8 mouse cellular contexts compared by ENCODE assay signal in the genomic region with DNA sequence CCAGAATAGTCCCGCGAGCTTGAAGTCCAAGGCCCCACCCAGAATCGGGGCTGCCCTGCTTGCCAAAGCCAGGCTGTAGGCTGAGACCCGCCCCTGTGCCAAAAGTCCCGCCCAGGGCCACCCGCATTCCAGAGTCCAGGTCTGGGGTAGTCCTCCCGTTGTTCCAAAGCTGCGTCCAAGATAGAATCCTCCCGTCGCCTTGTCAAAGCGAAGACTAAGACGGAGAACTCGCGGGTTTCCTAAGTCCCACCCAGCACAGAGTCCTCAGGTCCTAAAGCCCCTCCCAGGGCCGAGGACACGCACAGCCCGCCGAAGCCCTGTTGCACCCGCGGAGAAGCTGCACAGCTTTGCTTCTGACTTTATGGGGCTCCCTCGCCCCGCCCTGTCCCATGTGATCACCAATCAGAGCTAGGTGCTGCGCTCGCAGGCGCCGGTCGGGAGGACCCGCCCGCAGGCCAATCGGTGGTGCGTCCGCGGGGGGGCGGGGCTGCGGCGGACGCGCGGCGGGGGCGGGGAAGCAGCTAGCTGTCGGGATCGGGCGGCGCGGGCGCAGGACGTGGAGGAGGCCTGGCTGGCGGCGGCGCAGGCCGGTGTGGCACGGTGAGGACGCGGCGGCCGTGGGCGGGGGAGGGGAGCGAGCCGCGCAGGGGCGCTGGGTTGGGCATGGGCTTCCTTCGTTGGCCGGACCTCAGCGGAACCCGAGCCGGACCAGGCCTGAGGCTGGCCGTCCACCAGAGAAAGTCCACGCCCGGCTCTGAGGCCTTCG. TPM values are rescaled to one million over a fixed set of nuclear protein-coding genes. Genes with fewer than 3 reads are reported as not detected.
DNase-seq lines count a peak whose midpoint lies in the region; ATAC-seq lines count a peak whose summit lies in the region.

Gene Farp2 (plus strand): TSS at position 495 of the 766 bp plus-strand sequence.

- intact Hi-C loops in gastrocnemius, postnatal 14 days (cut with DNase I; ENCODE audit: low total_unique reads): no loop called here
- intact Hi-C loops in left cerebral cortex, postnatal 10 days (cut with DNase I): no loop called here

- ATAC-seq in inflammation-experienced regulatory T-cells, adult 6 months: peak; percentile 97
- peak; percentile 97 for ATAC-seq in megakaryocyte-erythroid progenitor cell, adult 5-6 weeks (replicated peaks; ENCODE audit: low FRiP score, low TSS enrichment, poor library complexity, severe bottlenecking)

- DNase-seq in adrenal gland, adult (ENCODE audit: inconsistent age in 2 of 2, low spot score in 1 of 2): peak; percentile 98 to 99
- DNase-seq in embryo, embryonic 10.5 days (ENCODE audit: low spot score): peak; percentile 96
- peak; percentile 96 for DNase-seq in gastrocnemius, postnatal 14 days
- peak; percentile 85 to 97 for DNase-seq in left cerebral cortex, postnatal 10 days (ENCODE audit: extremely low spot score in 1 of 2, low spot score in 2 of 2)
- DNase-seq in right cerebral cortex, postnatal 25 days: peak; percentile 94
- peak; percentile 94 to 96 for DNase-seq in urinary bladder, postnatal 4 days (ENCODE audit: low spot score in 2 of 2)

RNA-seq across cellular contexts. Expression of gene Farp2, which starts in this region (rescaled TPM):
- 10 to 100 TPM; 11.5 to 14.4 TPM for total RNA-seq in gastrocnemius, postnatal 14 days (2021)
- 1 to 10 TPM in 1 of 3 experiments, under 1 TPM in 2; 0.71 to 2.2 (median 0.73) TPM for polyA plus RNA-seq in inflammation-experienced regulatory T-cells, adult 6 months (2017; shearing (Covaris generic))
- 10 to 100 TPM in 1 of 2 experiments, 1 to 10 TPM in 1; 9.4 to 10.8 TPM for total RNA-seq in left cerebral cortex, postnatal 10 days (2021)
- 3.0 and 8.4 TPM in 2 replicates for total RNA-seq in megakaryocyte-erythroid progenitor cell, adult 5-6 weeks (2014; fragmentation: Nextera tagmentation)
- total RNA-seq in megakaryocyte-erythroid progenitor cell, adult 5-6 weeks (2017): 2.0 and 2.2 TPM in 2 replicates

Comparison
In these comparisons a context has a peak if more than half of its experiments do, and no peak if none do; other contexts are left out.
1. Peak in every context shown above with its lines: DNase-seq and ATAC-seq.